Mouse (Mus musculus) neural tube, embryonic 14.5 days (tissue): Measurements from ENCODE around the gene Rbfox3. TPM values are rescaled to one million over a fixed set of nuclear protein-coding genes. Genes with fewer than 3 reads are reported as not detected.

Experiments used
- ATAC-seq: fragments of 200-750 bp; cut with Nextera tagmentation; 2 replicates; pipeline ENCODE4 v1.8.0; 2017; ENCODE audit warnings: low read depth, mild to moderate bottlenecking, moderate TSS enrichment, moderate library complexity
- H3K27ac ChIP-seq: fragments of 300-500 bp; sonication (generic); 2 replicates; pipeline ENCODE4 v1.5.1; 2014; ENCODE audit warnings: low read depth, mild to moderate bottlenecking, control low read depth, low read length, moderate library complexity, mixed read lengths
- H3K27me3 ChIP-seq: fragments of 300-500 bp; sonication (generic); 2 replicates; pipeline ENCODE4 v1.6.1; 2014; ENCODE audit warnings: low read length; ENCODE audit not compliant: control insufficient read depth, insufficient read depth
- H3K36me3 ChIP-seq: fragments of 300-500 bp; sonication (generic); 2 replicates; pipeline ENCODE4 v1.6.1; 2014; ENCODE audit warnings: low read length, mixed read lengths; ENCODE audit not compliant: control insufficient read depth, insufficient read depth
- H3K4me1 ChIP-seq: fragments of 300-500 bp; sonication (generic); 2 replicates; pipeline ENCODE4 v1.6.1; 2014; ENCODE audit warnings: low read length; ENCODE audit not compliant: control insufficient read depth, insufficient read depth
- H3K4me2 ChIP-seq: fragments of 300-500 bp; sonication (generic); 2 replicates; pipeline ENCODE4 v1.6.1; 2014; ENCODE audit warnings: mild to moderate bottlenecking, low read depth, low read length, control low read depth
- H3K4me3 ChIP-seq: fragments of 300-500 bp; sonication (generic); 2 replicates; pipeline ENCODE4 v1.5.1; 2014; ENCODE audit warnings: low read depth, low read length, control low read depth, mixed read lengths
- H3K9ac ChIP-seq: fragments of 300-500 bp; sonication (generic); replicated peaks from 2 replicates; pipeline ENCODE4 v1.6.1; 2014; ENCODE audit warnings: low read depth, mild to moderate bottlenecking, control low read depth, low read length, mixed read lengths
- H3K9me3 ChIP-seq: fragments of 300-500 bp; sonication (generic); 2 replicates; pipeline ENCODE4 v1.6.1; 2016; ENCODE audit warnings: low read length; ENCODE audit not compliant: control insufficient read depth
- WGBS: fragments of 180-500 bp; shearing (Covaris S2); extraction: QIAGEN DNeasy Blood & Tissue Kit; methylation state at CpG from one replicate; pipeline ENCODE4 v1.1.7; 2014; 5-methylcytosine and 5-hydroxymethylcytosine counted together
- polyA plus RNA-seq: library from polyadenylated mRNA; unstranded; fragments of >200 nt; fragmentation: Nextera tagmentation; extraction: Ambion mirVana; gene quantifications from 2 replicates; pipeline ENCODE4 v1.2.1, GENCODE M21; 2014

The Rbfox3 gene
- polyA plus RNA-seq, 1 experiment from 2014 or later: 82.7 TPM

- Histone ChIP-seq H3K9me3 (no peaks in the 10 kb centered on the region), H3K27me3 (no peaks in the 10 kb centered on the region), H3K4me2 (no peak overlapping the region), H3K9ac (no peak overlapping the region), H3K36me3 (no peaks in the 10 kb centered on the region), H3K4me1 (peaks cover 16% of the 10 kb centered on the region), H3K27ac (no peak overlapping the region), H3K4me3 (no peak overlapping the region)
- no peak for ATAC-seq
- WGBS: 24% methylated on average over 8 of the region's 8 CpGs
These were observed 183.3 kb downstream of the Rbfox3 start for GRCm38 (mm10) chr11:118728083-118728551.

- Histone ChIP-seq H3K4me3 (no peak overlapping the region), H3K27ac (no peak overlapping the region), H3K4me2 (no peak overlapping the region), H3K4me1 (peaks cover 27% of the 10 kb centered on the region), H3K9ac (no peak overlapping the region), H3K36me3 (no peaks in the 10 kb centered on the region), H3K9me3 (no peaks in the 10 kb centered on the region), H3K27me3 (no peaks in the 10 kb centered on the region)
- WGBS: 77% methylated on average over 8 of the region's 8 CpGs
- ATAC-seq: no peak
These were observed 185.0 kb downstream of the Rbfox3 start for GRCm38 (mm10) chr11:118726430-118726829.

DNA sequence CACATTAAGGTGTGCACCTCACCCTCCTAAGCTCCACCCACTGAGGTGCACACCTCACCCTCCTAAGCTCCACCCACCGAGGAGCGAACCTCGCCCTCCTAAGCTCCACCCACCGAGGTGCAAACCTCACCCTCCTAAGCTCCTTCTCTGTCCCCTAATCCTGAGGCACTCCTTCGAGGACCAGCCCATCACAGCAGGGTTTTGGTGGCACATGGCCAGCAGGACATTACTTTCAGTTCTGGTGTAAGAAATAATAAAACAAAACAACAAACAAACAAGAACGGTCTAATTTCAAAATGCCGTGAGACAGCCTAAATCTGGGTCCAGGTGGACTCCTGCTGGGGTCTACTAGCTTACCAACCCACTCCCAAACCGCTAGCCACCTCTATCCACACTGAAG, 187.0 kb downstream of the Rbfox3 start:
- Histone ChIP-seq H3K27me3 (no peaks in the 10 kb centered on the region), H3K4me2 (no peak overlapping the region), H3K27ac (no peak overlapping the region), H3K9ac (no peak overlapping the region), H3K4me3 (no peak overlapping the region), H3K9me3 (no peaks in the 10 kb centered on the region), H3K36me3 (no peaks in the 10 kb centered on the region), H3K4me1 (peaks cover 22% of the 10 kb centered on the region)
- WGBS: 90% methylated on average over 8 of the region's 8 CpGs
- no peak for ATAC-seq

DNA sequence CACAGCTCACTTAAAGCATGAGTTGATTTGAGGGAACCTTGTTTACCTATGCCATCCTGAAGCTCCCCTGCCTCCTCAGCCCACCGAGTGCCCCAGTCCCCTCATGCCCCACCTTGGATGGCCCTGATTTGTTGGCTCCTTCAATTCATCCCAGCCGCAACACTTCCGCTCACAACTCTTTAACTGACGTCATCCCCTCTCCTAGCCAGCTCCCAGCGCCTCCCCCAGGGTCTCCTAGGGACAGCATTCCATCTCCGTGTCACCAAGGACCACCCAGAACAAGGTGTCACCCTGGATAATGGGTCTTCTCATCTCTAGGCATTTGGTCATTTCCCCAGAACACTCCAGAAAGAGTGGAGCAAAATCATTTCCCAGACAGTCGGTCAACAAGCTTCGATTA, 188.2 kb downstream of the Rbfox3 start:
- Histone ChIP-seq H3K36me3 (no peaks in the 10 kb centered on the region), H3K4me1 (peaks cover 14% of the 10 kb centered on the region; the same call in 1 of the 2 replicates), H3K27ac (peak overlapping the region; percentile 53; the same call in 1 of the 2 replicates), H3K4me2 (no peak overlapping the region), H3K4me3 (no peak overlapping the region), H3K27me3 (no peaks in the 10 kb centered on the region), H3K9me3 (no peaks in the 10 kb centered on the region), H3K9ac (no peak overlapping the region)
- no peak for ATAC-seq
- WGBS: 62% methylated on average over 8 of the region's 8 CpGs

GRCm38 (mm10) chr11:118721898-118722297, 189.5 kb downstream of the Rbfox3 start:
- Histone ChIP-seq H3K36me3 (no peaks in the 10 kb centered on the region), H3K4me2 (no peak overlapping the region), H3K9me3 (no peaks in the 10 kb centered on the region), H3K27me3 (no peaks in the 10 kb centered on the region), H3K27ac (peak overlapping the region; percentile 53; the same call in 1 of the 2 replicates), H3K4me1 (peaks cover 18% of the 10 kb centered on the region; the same call in 1 of the 2 replicates), H3K4me3 (no peak overlapping the region), H3K9ac (no peak overlapping the region)
- WGBS: 76% methylated on average over 6 of the region's 6 CpGs
- ATAC-seq: no peak

DNA sequence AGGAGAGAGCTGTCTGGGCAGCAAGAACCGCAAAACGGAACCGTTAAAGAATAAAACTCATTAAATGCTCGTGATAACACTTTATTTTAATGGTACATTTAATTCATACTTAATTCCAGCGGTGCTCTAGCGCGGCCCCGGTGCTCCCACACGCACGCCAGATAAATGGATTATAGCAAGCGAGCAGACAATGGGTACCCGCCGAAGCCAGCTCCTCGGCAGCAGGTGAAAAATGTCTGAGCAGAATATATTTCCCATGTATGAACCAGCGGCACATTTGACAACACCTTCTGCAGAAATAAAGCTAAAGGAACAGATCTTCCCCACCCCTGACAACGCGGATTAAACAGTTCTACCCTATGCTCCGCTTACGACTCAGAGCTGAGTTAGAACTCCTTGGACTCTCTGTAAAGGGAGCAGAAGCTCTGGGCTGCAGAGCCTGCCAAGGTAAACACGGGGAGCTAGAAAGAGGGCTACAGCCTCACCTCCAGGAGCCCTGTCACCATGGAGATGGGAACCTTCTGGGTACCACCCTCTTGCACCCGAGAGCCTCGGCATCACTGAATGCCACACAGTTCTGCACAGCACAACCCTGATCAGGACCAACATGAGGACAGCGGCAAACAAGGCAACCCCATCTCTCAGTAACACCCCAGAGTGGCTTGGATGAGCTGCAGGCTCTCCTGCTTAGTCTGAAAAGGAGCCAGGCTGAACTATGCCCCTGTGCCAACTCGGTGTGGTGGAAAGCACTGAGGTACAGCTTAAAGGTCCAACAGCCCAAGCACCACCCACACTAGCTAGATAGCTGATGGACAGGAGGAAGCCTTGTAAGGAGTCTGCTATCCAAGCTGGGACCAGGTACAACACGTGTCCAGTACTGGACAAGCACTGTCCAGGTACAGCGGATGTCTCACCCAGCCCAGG, 196.5 kb downstream of the Rbfox3 start:
- Histone ChIP-seq H3K4me3 (no peak overlapping the region), H3K27me3 (no peaks in the 10 kb centered on the region), H3K27ac (peak overlapping the region; percentile 76), H3K9me3 (no peaks in the 10 kb centered on the region), H3K4me2 (peak overlapping the region; percentile 0; the same call in 1 of the 2 replicates), H3K36me3 (no peaks in the 10 kb centered on the region), H3K4me1 (peaks cover 56% of the 10 kb centered on the region), H3K9ac (peak overlapping the region; percentile 2)
- ATAC-seq: no peak
- WGBS: 49% methylated on average over 26 of the region's 26 CpGs

- Histone ChIP-seq H3K36me3 (no peaks in the 10 kb centered on the region), H3K4me3 (no peak overlapping the region), H3K9me3 (no peaks in the 10 kb centered on the region), H3K27ac (peak overlapping the region; percentile 40), H3K4me2 (no peak overlapping the region), H3K27me3 (no peaks in the 10 kb centered on the region), H3K4me1 (peaks cover 53% of the 10 kb centered on the region), H3K9ac (no peak overlapping the region)
- ATAC-seq: no peak
- WGBS: 69% methylated on average over 4 of the region's 4 CpGs
These were observed 198.6 kb downstream of the Rbfox3 start for GRCm38 (mm10) chr11:118712761-118713160.

GRCm38 (mm10) chr11:118712058-118712457, 199.3 kb downstream of the Rbfox3 start:
- no peaks in the 10 kb centered on the region for H3K36me3 ChIP-seq
- no peak overlapping the region for H3K9ac ChIP-seq
- ATAC-seq: no peak
- H3K4me2 ChIP-seq: no peak overlapping the region
- no peaks in the 10 kb centered on the region for H3K27me3 ChIP-seq
- H3K4me1 ChIP-seq: peaks cover 52% of the 10 kb centered on the region
- 63% methylated on average over 9 of the region's 9 CpGs for WGBS
- H3K9me3 ChIP-seq: no peaks in the 10 kb centered on the region
- peak overlapping the region; percentile 40; the same call in 1 of the 2 replicates for H3K27ac ChIP-seq
- no peak overlapping the region for H3K4me3 ChIP-seq

DNA sequence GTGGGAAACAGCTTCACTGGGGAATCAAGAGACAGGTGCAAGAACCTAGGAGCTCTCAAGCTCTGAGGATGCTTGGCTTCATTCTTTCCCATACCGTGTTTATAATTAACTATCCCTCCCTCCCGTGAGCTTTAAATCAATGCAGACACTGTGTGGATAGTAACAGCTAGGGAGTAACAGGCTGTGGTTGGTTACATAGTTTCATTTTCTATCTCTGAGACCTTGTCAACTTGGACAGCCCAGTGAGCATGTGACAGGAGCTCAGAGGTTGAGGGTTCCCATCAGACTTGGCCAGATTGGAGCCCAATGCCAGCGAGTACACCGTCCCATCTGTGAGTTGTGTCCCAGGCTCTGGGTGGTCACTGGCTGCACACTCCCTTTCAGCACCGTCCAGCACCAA, 201.4 kb downstream of the Rbfox3 start:
- 79% methylated on average over 5 of the region's 5 CpGs for WGBS
- H3K4me2 ChIP-seq: no peak overlapping the region
- no peaks in the 10 kb centered on the region for H3K9me3 ChIP-seq
- no peak for ATAC-seq
- no peak overlapping the region for H3K4me3 ChIP-seq
- no peaks in the 10 kb centered on the region for H3K36me3 ChIP-seq
- peaks cover 41% of the 10 kb centered on the region for H3K4me1 ChIP-seq
- H3K27ac ChIP-seq: no peak overlapping the region
- no peak overlapping the region for H3K9ac ChIP-seq
- H3K27me3 ChIP-seq: no peaks in the 10 kb centered on the region
